Mouse (Mus musculus): Measurements from ENCODE around the gene Tyw1. TPM values are rescaled to one million over a fixed set of nuclear protein-coding genes. Genes with fewer than 3 reads are reported as not detected.

Tyw1 gene
- total and polyA plus RNA-seq, 3 experiments: 34.7 to 46.5 (median 37.1) TPM

DNA sequence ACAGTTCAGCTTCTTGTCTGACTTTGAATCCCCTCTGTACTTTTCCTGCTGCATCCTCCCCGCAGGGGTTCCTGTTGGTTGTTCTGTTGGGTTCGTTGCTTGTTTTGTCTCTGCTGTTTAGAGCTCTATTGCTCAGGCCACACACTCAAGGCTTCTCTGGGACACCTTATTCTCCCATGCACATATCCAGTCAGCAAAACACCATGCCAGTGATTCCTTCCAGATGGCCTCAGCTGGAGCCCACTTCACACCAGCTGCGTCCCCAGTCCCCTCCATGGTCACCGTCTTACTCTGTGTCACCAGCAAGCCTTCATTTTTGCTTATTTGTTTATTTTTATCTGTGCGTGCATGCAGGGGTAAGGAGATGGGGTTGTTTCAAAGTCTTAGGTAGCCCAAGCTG lies 38.5 kb downstream of the Tyw1 start:
- Histone ChIP-seq H3K4me2 (ENCODE audit: insufficient read depth, low read depth, poor library complexity, severe bottlenecking) (no peak overlapping the region), H3K36me3 (replicated peaks in 1 of 2; ENCODE audit: control insufficient read depth in 1 of 2, insufficient read depth in 1 of 2, low read length in 1 of 2) (peaks cover 59 to 94% of the 10 kb centered on the region in 2 experiments), H3K79me2 (replicated peaks; ENCODE audit: control insufficient read depth, extremely low read depth, insufficient read depth, poor library complexity, severe bottlenecking) (no peaks in the 10 kb centered on the region), H3K9me3 (replicated peaks; ENCODE audit: low read length) (peaks cover 7% of the 10 kb centered on the region), H3K27me3 (replicated peaks) (no peaks in the 10 kb centered on the region), H3K4me1 (ENCODE audit: control insufficient read depth in 1 of 2, insufficient read depth in 2 of 2) (no peaks in the 10 kb centered on the region), H3K27ac (ENCODE audit: insufficient read depth, low read depth) (no peak overlapping the region), H3K4me3 (replicated peaks in 1 of 3; ENCODE audit: low read depth in 2 of 3, low read length in 2 of 3, poor library complexity in 1 of 3) (no peak overlapping the region), H3K9ac (ENCODE audit: insufficient read depth, low read depth) (no peak overlapping the region)
- in situ Hi-C loops (cut with MboI; ENCODE audit: low pct_ligation_motif_present, low pct_unique_long_range_greater_than_20kb, low sequenced_read_pairs): no loop called here
- no peak for DNase-seq (ENCODE audit: extremely low read depth)
- TF ChIP-seq USF1 (IDR thresholded peaks at IDR 0.05; ENCODE audit: low read depth, low read length): no peak
- no peak for TF ChIP-seq UBTF (IDR thresholded peaks at IDR 0.05; ENCODE audit: low read depth, low read length)
- TF ChIP-seq MAX (IDR thresholded peaks at IDR 0.05; ENCODE audit: low read length): no peak
- TF ChIP-seq TBP (conservative IDR thresholded peaks at IDR 0.05; ENCODE audit: low read depth, low read length): no peak
- TF ChIP-seq JUN (IDR thresholded peaks at IDR 0.05; ENCODE audit: insufficient read depth, low read depth, low read length): no peak
- dilution Hi-C loops (cut with MboI; ENCODE audit: extremely low pct_ligation_motif_present, extremely low pct_unique_long_range_greater_than_20kb, low sequenced_read_pairs): no loop called here

GRCm38 (mm10) chr5:130294598-130294997 lies 39.2 kb downstream of the Tyw1 start:
- Histone ChIP-seq H3K4me3 (replicated peaks in 1 of 3; ENCODE audit: low read depth in 2 of 3, low read length in 2 of 3, poor library complexity in 1 of 3) (no peak overlapping the region), H3K27me3 (replicated peaks) (no peaks in the 10 kb centered on the region), H3K9me3 (replicated peaks; ENCODE audit: low read length) (peaks cover 6% of the 10 kb centered on the region), H3K36me3 (replicated peaks in 1 of 2; ENCODE audit: control insufficient read depth in 1 of 2, insufficient read depth in 1 of 2, low read length in 1 of 2) (peaks cover 58 to 94% of the 10 kb centered on the region in 2 experiments), H3K4me2 (ENCODE audit: insufficient read depth, low read depth, poor library complexity, severe bottlenecking) (no peak overlapping the region), H3K4me1 (ENCODE audit: control insufficient read depth in 1 of 2, insufficient read depth in 2 of 2) (no peaks in the 10 kb centered on the region), H3K27ac (ENCODE audit: insufficient read depth, low read depth) (no peak overlapping the region), H3K9ac (ENCODE audit: insufficient read depth, low read depth) (no peak overlapping the region), H3K79me2 (replicated peaks; ENCODE audit: control insufficient read depth, extremely low read depth, insufficient read depth, poor library complexity, severe bottlenecking) (no peaks in the 10 kb centered on the region)
- DNase-seq (ENCODE audit: extremely low read depth): no peak
- dilution Hi-C loops (cut with MboI; ENCODE audit: extremely low pct_ligation_motif_present, extremely low pct_unique_long_range_greater_than_20kb, low sequenced_read_pairs) (no loop called here), in situ Hi-C loops (cut with MboI; ENCODE audit: low pct_ligation_motif_present, low pct_unique_long_range_greater_than_20kb, low sequenced_read_pairs) (no loop called here)
- TF ChIP-seq HCFC1 (IDR thresholded peaks at IDR 0.05; ENCODE audit: low read depth, low read length) (no peak), CHD2 (IDR thresholded peaks at IDR 0.05; ENCODE audit: low read length) (no peak), POLR2AphosphoS2 (IDR thresholded peaks at IDR 0.05; ENCODE audit: low read depth, low read length) (no peak), UBTF (IDR thresholded peaks at IDR 0.05; ENCODE audit: low read depth, low read length) (no peak), CHD1 (IDR thresholded peaks at IDR 0.05; ENCODE audit: low read depth, low read length) (no peak), MXI1 (IDR thresholded peaks at IDR 0.05; ENCODE audit: low read depth, low read length) (no peak), SMC3 (IDR thresholded peaks at IDR 0.05; ENCODE audit: low read depth, low read length) (no peak), ZKSCAN1 (IDR thresholded peaks at IDR 0.05; ENCODE audit: borderline replicate concordance, low read depth, low read length) (no peak), MAFK (IDR thresholded peaks at IDR 0.05; ENCODE audit: insufficient replicate concordance, low read length) (no peak)

DNA sequence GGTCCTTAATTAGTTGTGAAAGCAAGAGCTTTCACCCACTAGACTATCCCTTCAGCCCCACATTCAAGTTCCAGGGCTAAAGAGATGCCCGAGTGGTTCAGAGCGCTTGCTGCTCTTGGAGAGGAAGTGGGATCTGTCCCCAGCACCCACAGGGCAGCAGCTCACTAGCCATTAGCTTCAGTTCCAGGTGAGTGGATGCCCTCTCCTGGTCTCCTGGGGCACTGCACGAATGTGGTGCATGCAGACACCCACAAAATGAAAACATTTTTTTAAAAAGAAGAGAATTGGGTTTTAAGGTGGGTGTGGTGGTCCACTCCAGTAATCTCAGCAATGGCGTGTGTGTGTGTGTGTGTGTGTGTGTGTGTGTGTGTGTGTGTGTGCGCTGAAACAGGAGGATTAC lies 40.7 kb downstream of the Tyw1 start:
- dilution Hi-C loops (cut with MboI; ENCODE audit: extremely low pct_ligation_motif_present, extremely low pct_unique_long_range_greater_than_20kb, low sequenced_read_pairs): no loop called here

More for the DNA sequence above, 40.7 kb downstream of the Tyw1 start:
- Histone ChIP-seq H3K27me3 (replicated peaks) (no peaks in the 10 kb centered on the region), H3K79me2 (replicated peaks; ENCODE audit: control insufficient read depth, extremely low read depth, insufficient read depth, poor library complexity, severe bottlenecking) (no peaks in the 10 kb centered on the region), H3K4me3 (replicated peaks in 1 of 3; ENCODE audit: low read depth in 2 of 3, low read length in 2 of 3, poor library complexity in 1 of 3) (no peak overlapping the region), H3K4me2 (ENCODE audit: insufficient read depth, low read depth, poor library complexity, severe bottlenecking) (no peak overlapping the region), H3K36me3 (replicated peaks in 1 of 2; ENCODE audit: control insufficient read depth in 1 of 2, insufficient read depth in 1 of 2, low read length in 1 of 2) (peaks cover 63 to 94% of the 10 kb centered on the region in 2 experiments), H3K9me3 (replicated peaks; ENCODE audit: low read length) (no peaks in the 10 kb centered on the region), H3K27ac (ENCODE audit: insufficient read depth, low read depth) (no peak overlapping the region), H3K9ac (ENCODE audit: insufficient read depth, low read depth) (no peak overlapping the region), H3K4me1 (ENCODE audit: control insufficient read depth in 1 of 2, insufficient read depth in 2 of 2) (no peaks in the 10 kb centered on the region)
- peak; percentile 11 to 29; a peak in 2 of 4 replicates for TF ChIP-seq CTCF (conservative IDR thresholded peaks at IDR 0.05 in 1 of 2, IDR thresholded peaks at IDR 0.05 in 1 of 2; ENCODE audit: low read depth in 2 of 2, low read length in 2 of 2)
- no peak for TF ChIP-seq MYC (IDR thresholded peaks at IDR 0.05; ENCODE audit: low read depth, low read length)
- in situ Hi-C loops (cut with MboI; ENCODE audit: low pct_ligation_motif_present, low pct_unique_long_range_greater_than_20kb, low sequenced_read_pairs): no loop called here
- DNase-seq (ENCODE audit: extremely low read depth): no peak
